Mouse (Mus musculus) cerebellum, adult 2 months (tissue): ENCODE data around the gene Rangap1. TPM values are rescaled to one million over a fixed set of nuclear protein-coding genes. Genes with fewer than 3 reads are reported as not detected.

Experiments used
- DNase-seq, 2 experiments: peaks; one replicate each; pipeline ENCODE4 v3.0.0; 2021
- H3K27ac ChIP-seq: fragments of 200-500 bp; 2 replicates; pipeline ENCODE4 v1.5.1; 2012; ENCODE audit warnings: low read length, control low read depth, inconsistent platforms; ENCODE audit not compliant: insufficient read depth
- H3K27me3 ChIP-seq: fragments of 200-500 bp; 2 replicates; pipeline ENCODE4 v1.6.1; 2012; ENCODE audit warnings: inconsistent platforms, mild to moderate bottlenecking, low read length, moderate library complexity; ENCODE audit not compliant: control insufficient read depth, insufficient read depth
- H3K4me1 ChIP-seq: fragments of 200-500 bp; 2 replicates; pipeline ENCODE4 v1.6.1; 2011; ENCODE audit warnings: low read length; ENCODE audit not compliant: control insufficient read depth, insufficient read depth
- H3K4me3 ChIP-seq: fragments of 200-500 bp; replicated peaks from 2 replicates; pipeline ENCODE3; 2011; ENCODE audit warnings: mild to moderate bottlenecking, low read depth, low read length, control low read depth; ENCODE audit not compliant: insufficient read depth
- CTCF ChIP-seq: fragments of 200-500 bp; IDR thresholded peaks from 2 replicates; pipeline ENCODE4 v1.5.1; 2011; ENCODE audit warnings: low read depth, mild to moderate bottlenecking, control low read depth, low read length, moderate library complexity, borderline replicate concordance; ENCODE audit not compliant: insufficient read depth
- POLR2A ChIP-seq: fragments of 200-500 bp; IDR thresholded peaks from 2 replicates; pipeline ENCODE4 v1.6.1; 2011; ENCODE audit warnings: low read length, control low read depth, borderline replicate concordance; ENCODE audit not compliant: insufficient read depth
- WGBS: fragments of 180-500 bp; shearing (Covaris S2); methylation state at CpG from one replicate; pipeline ENCODE4 v1.1.7; 2018; 5-methylcytosine and 5-hydroxymethylcytosine counted together
- polyA plus RNA-seq: library from polyadenylated mRNA; depleted of rRNA; stranded (reverse); fragments of >200 nt; gene quantifications from 2 replicates; pipeline ENCODE4 v1.2.3, GENCODE M21; 2012

Rangap1 gene
- polyA plus RNA-seq, 1 experiment = 113 TPM

- 57% methylated on average over 3 of the region's 3 CpGs for WGBS
- no peak for DNase-seq
- Histone ChIP-seq H3K4me3 (no peak overlapping the region), H3K27me3 (no peaks in the 10 kb centered on the region), H3K4me1 (no peaks in the 10 kb centered on the region), H3K27ac (no peak overlapping the region)
- TF ChIP-seq CTCF = no peak
- no peak for TF ChIP-seq POLR2A
Measured at GRCm38 (mm10) chr15:81735075-81735474, 10.3 kb downstream of the Rangap1 start.

DNA sequence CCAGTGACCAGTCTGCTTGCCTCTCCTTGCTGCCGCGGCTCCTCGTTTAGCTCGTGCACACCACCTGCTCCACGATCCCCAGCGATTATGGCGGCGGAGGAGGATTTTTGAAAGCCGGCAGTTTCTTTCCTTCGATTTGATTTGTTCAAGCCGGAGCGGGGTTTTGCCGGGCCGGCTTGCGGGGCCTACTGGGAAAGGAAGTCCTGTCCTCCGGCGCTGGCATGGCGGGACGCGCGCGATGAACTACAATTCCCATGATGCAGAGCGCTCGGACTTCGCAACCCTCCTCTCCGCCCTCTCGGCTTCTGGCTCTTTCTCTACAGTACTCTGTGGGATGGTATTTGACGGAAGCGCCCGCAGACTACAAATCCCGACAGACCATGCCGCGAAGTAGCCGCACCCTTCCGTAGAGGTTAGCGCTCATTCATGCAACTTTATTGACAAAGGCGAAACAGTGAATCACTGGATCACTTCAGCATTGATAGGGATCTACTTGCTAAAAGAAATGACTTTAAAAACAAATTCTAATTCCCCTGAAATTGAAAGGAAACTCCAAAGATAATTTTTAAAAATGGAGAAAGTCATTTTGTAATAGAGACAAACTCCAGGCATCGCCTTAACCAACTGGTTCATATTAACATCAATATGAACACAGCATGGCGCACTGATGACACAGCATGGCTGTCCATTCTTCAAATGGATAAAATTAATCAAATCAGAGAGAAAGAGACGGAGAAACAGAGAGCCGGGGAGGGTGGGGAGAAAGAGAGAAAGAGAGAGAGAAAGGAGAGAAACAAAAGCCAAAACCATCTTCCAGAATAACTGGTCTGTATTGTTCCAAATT, 15.3 kb downstream of the Rangap1 start:
- WGBS = 4% methylated on average over 41 of the region's 41 CpGs
- peak; percentile 55; the same call in 1 of the 2 replicates for TF ChIP-seq POLR2A
- no peak for TF ChIP-seq CTCF

DNA sequence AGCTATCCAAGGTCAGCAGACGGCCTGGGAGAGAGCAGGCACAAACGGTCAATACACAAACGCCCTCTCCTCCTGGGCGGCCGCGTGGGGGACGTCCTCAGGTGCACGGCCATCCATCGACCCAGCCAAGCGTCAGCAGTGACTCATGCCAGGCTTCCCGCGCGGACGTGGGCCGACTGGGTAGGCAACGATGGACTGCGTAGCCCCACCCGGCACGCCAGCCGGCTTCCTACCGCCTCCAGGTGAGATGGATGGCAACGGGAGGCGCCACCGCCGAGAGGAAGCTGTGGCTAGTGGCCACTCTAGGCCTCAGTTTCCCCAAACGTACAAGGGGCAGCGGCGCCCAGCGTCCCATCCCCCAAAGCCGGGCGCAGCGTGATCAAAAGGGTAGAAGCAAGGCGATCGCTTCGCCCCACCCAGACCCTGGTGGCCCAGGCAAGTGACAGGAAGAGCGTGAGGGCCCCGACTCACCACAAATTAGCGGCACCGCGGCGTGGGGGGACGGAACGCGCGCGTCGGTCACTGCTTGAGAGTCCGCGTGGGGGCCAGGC, 16.0 kb downstream of the Rangap1 start:
- no peaks in the 10 kb centered on the region for H3K4me1 ChIP-seq
- 1% methylated on average over 49 of the region's 49 CpGs for WGBS
- no peaks in the 10 kb centered on the region for H3K27me3 ChIP-seq
- peak; percentile 56 to 66 for DNase-seq
- TF ChIP-seq CTCF (no peak), POLR2A (no peak)
- H3K27ac ChIP-seq = 0 out of 2 replicates have a peak overlapping the region, but pooled peaks have one; percentile 16
- H3K4me3 ChIP-seq = peak overlapping the region; percentile 83

More for the DNA sequence above, 15.3 kb downstream of the Rangap1 start:
- Histone ChIP-seq H3K27ac (0 out of 2 replicates have a peak overlapping the region, but pooled peaks have one; percentile 16), H3K4me1 (no peaks in the 10 kb centered on the region), H3K4me3 (peak overlapping the region; percentile 83), H3K27me3 (no peaks in the 10 kb centered on the region)
- peak; percentile 98 to 100 for DNase-seq

DNA sequence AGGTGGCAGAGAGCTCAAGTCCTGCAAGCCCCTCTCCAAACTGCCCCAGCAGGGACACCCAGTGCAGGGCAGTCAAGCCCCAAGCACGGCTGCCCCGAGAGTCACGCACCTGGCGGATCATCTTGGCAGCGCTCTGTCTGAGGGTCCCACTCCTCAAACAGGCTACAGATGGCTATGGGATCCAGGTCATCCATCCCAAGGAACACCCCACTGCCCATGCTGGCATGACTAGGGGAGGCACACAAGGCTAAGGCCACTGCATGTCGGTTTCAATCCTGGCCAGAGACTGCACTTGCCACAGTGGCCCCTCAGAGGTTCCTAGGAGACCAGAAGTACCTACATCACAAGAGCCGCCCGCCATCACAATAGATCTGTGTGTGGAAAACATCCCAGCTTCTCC, 19.4 kb downstream of the Rangap1 start:
- TF ChIP-seq CTCF (no peak), POLR2A (no peak)

GRCm38 (mm10) chr15:81723653-81724052, 21.7 kb downstream of the Rangap1 start:
- Histone ChIP-seq H3K27ac (no peak overlapping the region), H3K27me3 (no peaks in the 10 kb centered on the region), H3K4me1 (no peaks in the 10 kb centered on the region), H3K4me3 (no peak overlapping the region)
- TF ChIP-seq POLR2A (no peak), CTCF (no peak)
- WGBS = 90% methylated on average over 11 of the region's 11 CpGs
- no peak for DNase-seq

More for the DNA sequence above, 19.4 kb downstream of the Rangap1 start:
- H3K27ac ChIP-seq = no peak overlapping the region
- no peak for DNase-seq
- H3K4me1 ChIP-seq = no peaks in the 10 kb centered on the region
- H3K4me3 ChIP-seq = no peak overlapping the region
- 88% methylated on average over 8 of the region's 8 CpGs for WGBS
- no peaks in the 10 kb centered on the region for H3K27me3 ChIP-seq

DNA sequence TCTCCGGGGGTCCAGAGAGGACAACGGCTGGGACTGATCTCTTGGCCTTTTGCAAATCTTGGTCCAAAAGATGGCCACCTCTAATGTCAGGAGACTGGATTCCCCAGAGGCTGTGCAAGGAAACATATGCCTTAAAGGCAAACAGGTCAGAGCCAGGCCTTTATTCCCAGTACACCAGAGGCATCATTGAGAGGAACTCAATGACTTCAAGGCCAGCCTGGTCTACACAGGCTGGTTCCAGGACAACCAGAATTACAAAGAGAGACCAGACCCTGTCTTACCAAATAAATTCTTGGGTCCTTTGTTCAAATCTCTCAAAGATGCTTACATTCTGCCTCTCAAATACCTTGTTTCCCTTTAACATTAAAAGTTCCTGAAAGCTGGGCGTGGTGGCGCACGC, 23.0 kb downstream of the Rangap1 start:
- 85% methylated on average over 5 of the region's 5 CpGs for WGBS
- H3K27ac ChIP-seq = no peak overlapping the region
- H3K4me3 ChIP-seq = no peak overlapping the region
- DNase-seq = no peak
- H3K27me3 ChIP-seq = no peaks in the 10 kb centered on the region
- H3K4me1 ChIP-seq = no peaks in the 10 kb centered on the region
- no peak for TF ChIP-seq CTCF
- no peak for TF ChIP-seq POLR2A

GRCm38 (mm10) chr15:81719139-81719531, 26.2 kb downstream of the Rangap1 start:
- DNase-seq = no peak
- TF ChIP-seq POLR2A = no peak
- TF ChIP-seq CTCF = no peak
- Histone ChIP-seq H3K27me3 (no peaks in the 10 kb centered on the region), H3K27ac (no peak overlapping the region), H3K4me1 (no peaks in the 10 kb centered on the region), H3K4me3 (no peak overlapping the region)
- 90% methylated on average over 6 of the region's 6 CpGs for WGBS

GRCm38 (mm10) chr15:81718336-81719138, 26.8 kb downstream of the Rangap1 start:
- no peak overlapping the region for H3K27ac ChIP-seq
- WGBS = 78% methylated on average over 9 of the region's 9 CpGs
- no peaks in the 10 kb centered on the region for H3K27me3 ChIP-seq
- no peak overlapping the region for H3K4me3 ChIP-seq
- H3K4me1 ChIP-seq = no peaks in the 10 kb centered on the region
- no peak for DNase-seq
- no peak for TF ChIP-seq POLR2A
- no peak for TF ChIP-seq CTCF
